Mouse (Mus musculus): Measurements from ENCODE around the gene Mamdc4. TPM values are rescaled to one million over a fixed set of nuclear protein-coding genes. Genes with fewer than 3 reads are reported as not detected.
A peak's percentile ranks its signal among the peaks of the same experiment; 100 is the strongest.

Mamdc4 gene
- polyA plus RNA-seq, 1 experiment = 1.0 TPM

GRCm38 (mm10) chr2:25551186-25551585 lies 23.5 kb downstream of the Mamdc4 start:
- Histone ChIP-seq H3K27ac (ENCODE audit: insufficient read depth, low read length) (no peak overlapping the region), H3K4me3 (ENCODE audit: insufficient read depth, low read length) (no peak overlapping the region), H3K4me1 (ENCODE audit: control insufficient read depth, insufficient read depth, low read length) (0 out of 2 replicates have a peak, but pooled peaks cover 4% of the 10 kb centered on the region)
- TF ChIP-seq POLR2A (IDR thresholded peaks at IDR 0.05; ENCODE audit: low read depth, low read length) = no peak
- peak; percentile 59; the same call in 1 of the 2 replicates for TF ChIP-seq CTCF (IDR thresholded peaks at IDR 0.05; ENCODE audit: borderline replicate concordance, insufficient read depth, low read length)

- TF ChIP-seq POLR2A (IDR thresholded peaks at IDR 0.05; ENCODE audit: low read depth, low read length) (no peak), CTCF (IDR thresholded peaks at IDR 0.05; ENCODE audit: borderline replicate concordance, insufficient read depth, low read length) (no peak)
- H3K4me3 ChIP-seq (ENCODE audit: insufficient read depth, low read length) = no peak overlapping the region
- H3K27ac ChIP-seq (ENCODE audit: insufficient read depth, low read length) = no peak overlapping the region
- H3K4me1 ChIP-seq (ENCODE audit: control insufficient read depth, insufficient read depth, low read length) = peaks cover 5% of the 10 kb centered on the region; the same call in 1 of the 2 replicates
Observed at GRCm38 (mm10) chr2:25549021-25549991, 25.3 kb downstream of the Mamdc4 start.

- peak within 1 kb of the TSS; percentile 71 for H3K4me3 ChIP-seq (ENCODE audit: insufficient read depth, low read length)
- peaks cover 9% of the 10 kb centered on the region for H3K4me1 ChIP-seq (ENCODE audit: control insufficient read depth, insufficient read depth, low read length)
- peak; percentile 78 for TF ChIP-seq POLR2A (IDR thresholded peaks at IDR 0.05; ENCODE audit: low read depth, low read length)
- no peak for TF ChIP-seq CTCF (IDR thresholded peaks at IDR 0.05; ENCODE audit: borderline replicate concordance, insufficient read depth, low read length)
- H3K27ac ChIP-seq (ENCODE audit: insufficient read depth, low read length) = peak within 1 kb of the TSS; percentile 44
Observed at GRCm38 (mm10) chr2:25546811-25547491, 27.7 kb downstream of the Mamdc4 start, which contains the start of gene Traf2. Traf2 (minus strand) TSS chr2:25546940.

GRCm38 (mm10) chr2:25545996-25546810 lies 28.4 kb downstream of the Mamdc4 start:
- peaks cover 12% of the 10 kb centered on the region for H3K4me1 ChIP-seq (ENCODE audit: control insufficient read depth, insufficient read depth, low read length)
- TF ChIP-seq POLR2A (IDR thresholded peaks at IDR 0.05; ENCODE audit: low read depth, low read length) (peak; percentile 30; the same call in 1 of the 2 replicates), CTCF (IDR thresholded peaks at IDR 0.05; ENCODE audit: borderline replicate concordance, insufficient read depth, low read length) (no peak)

GRCm38 (mm10) chr2:25541644-25542367 lies 32.8 kb downstream of the Mamdc4 start:
- no peak overlapping the region; the same call in 1 of the 2 replicates for H3K27ac ChIP-seq (ENCODE audit: insufficient read depth, low read length)
- TF ChIP-seq CTCF (IDR thresholded peaks at IDR 0.05; ENCODE audit: borderline replicate concordance, insufficient read depth, low read length) = no peak
- no peak for TF ChIP-seq POLR2A (IDR thresholded peaks at IDR 0.05; ENCODE audit: low read depth, low read length)
- H3K4me3 ChIP-seq (ENCODE audit: insufficient read depth, low read length) = no peak overlapping the region
- peaks cover 9% of the 10 kb centered on the region for H3K4me1 ChIP-seq (ENCODE audit: control insufficient read depth, insufficient read depth, low read length)

More at GRCm38 (mm10) chr2:25545996-25546810, 28.4 kb downstream of the Mamdc4 start:
- H3K4me3 ChIP-seq (ENCODE audit: insufficient read depth, low read length) = peak overlapping the region; percentile 71
- peak overlapping the region; percentile 44 for H3K27ac ChIP-seq (ENCODE audit: insufficient read depth, low read length)

GRCm38 (mm10) chr2:25540541-25540948 lies 34.1 kb downstream of the Mamdc4 start:
- H3K4me3 ChIP-seq (ENCODE audit: insufficient read depth, low read length) = no peak overlapping the region
- peak overlapping the region; percentile 67 for H3K27ac ChIP-seq (ENCODE audit: insufficient read depth, low read length)
- TF ChIP-seq POLR2A (IDR thresholded peaks at IDR 0.05; ENCODE audit: low read depth, low read length) (no peak), CTCF (IDR thresholded peaks at IDR 0.05; ENCODE audit: borderline replicate concordance, insufficient read depth, low read length) (no peak)
- H3K4me1 ChIP-seq (ENCODE audit: control insufficient read depth, insufficient read depth, low read length) = peaks cover 9% of the 10 kb centered on the region

- Histone ChIP-seq H3K4me3 (ENCODE audit: insufficient read depth, low read length) (no peak overlapping the region), H3K4me1 (ENCODE audit: control insufficient read depth, insufficient read depth, low read length) (peaks cover 6% of the 10 kb centered on the region), H3K27ac (ENCODE audit: insufficient read depth, low read length) (no peak overlapping the region)
- TF ChIP-seq POLR2A (IDR thresholded peaks at IDR 0.05; ENCODE audit: low read depth, low read length) (no peak), CTCF (IDR thresholded peaks at IDR 0.05; ENCODE audit: borderline replicate concordance, insufficient read depth, low read length) (no peak)
Observed at GRCm38 (mm10) chr2:25536531-25536930, 38.1 kb downstream of the Mamdc4 start.

GRCm38 (mm10) chr2:25534866-25535182 lies 39.8 kb downstream of the Mamdc4 start:
- peak overlapping the region; percentile 97 for H3K27ac ChIP-seq (ENCODE audit: insufficient read depth, low read length)
- H3K4me3 ChIP-seq (ENCODE audit: insufficient read depth, low read length) = no peak overlapping the region
- TF ChIP-seq CTCF (IDR thresholded peaks at IDR 0.05; ENCODE audit: borderline replicate concordance, insufficient read depth, low read length) = no peak
- TF ChIP-seq POLR2A (IDR thresholded peaks at IDR 0.05; ENCODE audit: low read depth, low read length) = no peak
- peaks cover 6% of the 10 kb centered on the region for H3K4me1 ChIP-seq (ENCODE audit: control insufficient read depth, insufficient read depth, low read length)
